Mouse (Mus musculus): ENCODE data around the gene Sec31a.

The Sec31a gene

DNA sequence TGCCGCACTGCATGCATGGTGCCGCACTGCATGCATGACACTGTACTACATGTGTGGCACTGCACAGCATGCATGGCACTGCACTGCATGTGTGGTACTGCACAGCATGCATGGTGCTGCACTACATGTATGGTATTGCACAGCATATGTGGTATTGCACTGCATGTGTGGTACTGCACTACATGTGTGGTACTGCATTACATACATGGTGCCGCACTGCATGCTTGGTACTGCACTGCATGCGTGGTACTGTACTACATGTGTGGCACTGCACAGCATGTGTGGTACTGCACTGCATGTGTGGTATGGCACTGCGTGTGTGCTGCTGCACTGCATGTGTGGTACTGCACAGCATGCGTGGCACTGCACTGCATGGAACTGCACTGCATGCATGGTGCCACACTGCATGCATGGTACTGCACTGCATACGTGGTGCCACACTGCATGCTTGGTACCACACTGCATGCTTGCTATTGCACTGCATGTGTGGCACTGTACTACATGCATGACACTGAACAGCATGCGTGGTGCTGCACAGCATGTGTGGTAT lies 65.1 kb downstream of the Sec31a start:
- no peak for DNase-seq (ENCODE audit: low read depth, low spot score)

- DNase-seq (ENCODE audit: low read depth, low spot score), result no peak
Measured at GRCm38 (mm10) chr5:100349287-100350215, 66.5 kb downstream of the Sec31a start.

DNA sequence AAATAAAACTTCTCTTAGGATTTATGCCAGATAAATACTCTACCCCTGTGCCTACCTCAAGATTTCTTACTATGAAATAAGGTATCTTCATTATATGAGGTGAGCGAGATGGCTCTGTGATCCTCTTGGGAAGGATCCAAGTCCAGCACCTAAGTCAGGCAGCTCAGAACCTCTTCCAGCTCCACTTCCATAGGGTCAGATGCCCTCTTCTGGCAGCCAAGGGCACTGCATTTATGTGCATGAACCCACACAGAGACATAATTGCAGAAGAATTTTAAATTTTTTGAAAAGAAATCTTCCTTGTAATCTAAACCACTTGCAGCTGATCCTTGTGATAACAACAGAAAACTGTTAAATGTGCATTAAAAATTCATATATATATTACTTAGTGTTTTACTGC lies 70.9 kb downstream of the Sec31a start:
- DNase-seq (ENCODE audit: low read depth, low spot score), result no peak

GRCm38 (mm10) chr5:100343087-100343486 lies 72.9 kb downstream of the Sec31a start:
- no peak for DNase-seq (ENCODE audit: low read depth, low spot score)

DNA sequence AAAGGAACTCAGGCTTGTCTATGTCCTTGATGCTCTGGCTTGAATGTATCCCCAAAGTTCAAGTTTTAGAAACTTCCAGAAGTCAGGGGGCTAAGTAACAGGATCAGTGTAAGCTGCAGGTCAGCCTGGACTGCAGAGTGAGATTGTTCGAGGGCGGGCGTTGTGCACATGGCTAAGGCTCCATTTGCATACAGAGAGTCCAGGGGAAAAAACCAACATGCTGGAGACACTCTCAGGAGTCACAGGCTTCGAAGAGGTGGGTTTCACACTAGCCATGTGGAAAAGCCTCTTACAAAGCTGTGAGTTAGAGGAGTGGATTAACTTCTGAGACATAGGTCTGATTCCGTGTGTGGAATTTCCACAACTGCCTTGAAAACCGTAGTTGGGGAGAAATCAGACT lies 73.6 kb downstream of the Sec31a start:
- DNase-seq (ENCODE audit: low read depth, low spot score), result no peak

DNA sequence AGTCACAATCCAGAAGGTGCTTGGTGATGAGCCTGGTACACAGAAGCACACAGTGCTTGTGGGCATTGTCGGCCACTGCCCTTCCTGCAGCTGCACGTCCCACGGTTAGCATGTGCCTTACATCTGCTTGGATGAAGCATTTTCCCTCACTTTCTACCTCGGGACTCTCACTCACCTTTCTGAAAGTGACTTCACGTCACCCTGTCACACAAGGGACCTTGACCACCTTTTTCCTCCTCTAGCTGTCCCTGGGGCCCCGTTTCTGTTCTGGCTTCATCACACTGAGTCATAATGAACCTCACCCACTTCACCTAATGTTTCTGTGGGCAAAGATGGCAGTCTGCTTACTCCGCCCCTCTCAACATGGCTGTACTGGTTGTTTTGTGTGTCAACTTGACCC lies 75.0 kb downstream of the Sec31a start:
- no peak for DNase-seq (ENCODE audit: low read depth, low spot score)

DNA sequence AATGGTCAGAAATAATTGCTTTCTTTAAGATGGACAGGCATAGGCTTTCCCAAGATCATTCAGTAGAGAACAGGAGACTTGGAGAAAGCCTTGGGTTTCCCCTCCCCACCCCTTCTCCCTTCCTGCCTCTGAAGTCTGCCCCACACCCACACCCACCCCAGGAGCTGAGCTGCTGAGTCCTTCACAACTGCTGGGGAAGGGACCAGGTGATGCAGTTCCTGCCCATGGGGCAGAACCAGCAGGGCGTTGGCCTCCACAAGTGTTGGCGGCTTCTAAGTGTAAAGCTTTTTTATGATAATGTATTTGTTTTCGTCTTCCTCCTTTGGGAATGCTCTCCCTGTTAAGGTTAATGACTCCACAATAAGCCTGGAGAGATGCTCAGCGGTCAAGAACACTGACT lies 78.2 kb downstream of the Sec31a start:
- DNase-seq (ENCODE audit: low read depth, low spot score), result no peak

- DNase-seq (ENCODE audit: low read depth, low spot score), result no peak
Measured at GRCm38 (mm10) chr5:100336876-100337275, 79.2 kb downstream of the Sec31a start.

GRCm38 (mm10) chr5:100335581-100336080 lies 80.4 kb downstream of the Sec31a start:
- DNase-seq (ENCODE audit: low read depth, low spot score), result no peak

- DNase-seq (ENCODE audit: low read depth, low spot score), result no peak
Measured at GRCm38 (mm10) chr5:100334686-100335085, 81.3 kb downstream of the Sec31a start.

DNA sequence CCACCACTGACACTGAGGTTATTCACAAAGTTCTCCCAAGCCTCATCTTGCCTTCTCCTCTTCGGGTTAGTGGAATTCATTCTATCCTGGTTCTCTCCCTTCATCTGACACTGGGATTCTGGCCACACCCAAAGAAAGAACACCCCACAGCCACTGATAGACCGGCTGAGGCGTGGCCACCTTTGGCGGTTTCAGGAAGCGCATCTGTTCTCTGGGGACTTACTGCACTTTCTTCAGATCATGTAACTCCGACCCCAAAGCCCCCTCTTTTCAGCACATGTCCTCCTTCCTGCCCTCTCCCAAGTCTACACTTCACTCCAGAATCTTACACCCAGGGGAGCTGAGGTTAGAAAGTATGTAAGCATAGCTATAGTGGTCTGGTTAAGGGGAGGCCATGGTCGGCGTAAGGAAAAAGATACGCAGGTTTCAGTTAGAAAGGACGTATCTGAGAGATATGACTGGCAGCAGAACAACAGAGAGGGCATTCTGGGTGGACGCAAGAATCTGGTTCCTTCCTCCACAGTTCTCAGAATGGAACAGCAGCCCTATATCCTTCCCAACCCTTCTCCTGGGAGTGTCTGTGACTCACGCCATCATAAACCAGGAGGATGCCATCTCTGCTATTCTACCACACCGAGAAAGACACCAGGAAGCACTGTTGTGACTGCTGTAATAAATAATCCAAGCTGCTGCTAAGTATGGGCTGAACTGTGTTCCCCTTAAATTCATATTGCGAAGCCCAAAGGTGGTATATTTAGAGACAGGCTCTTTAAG lies 82.2 kb downstream of the Sec31a start:
- DNase-seq (ENCODE audit: low read depth, low spot score), result no peak

GRCm38 (mm10) chr5:100332300-100333004 lies 83.6 kb downstream of the Sec31a start:
- no peak for DNase-seq (ENCODE audit: low read depth, low spot score)

- DNase-seq (ENCODE audit: low read depth, low spot score), result no peak
Measured at GRCm38 (mm10) chr5:100331636-100332035, 84.4 kb downstream of the Sec31a start.

DNA sequence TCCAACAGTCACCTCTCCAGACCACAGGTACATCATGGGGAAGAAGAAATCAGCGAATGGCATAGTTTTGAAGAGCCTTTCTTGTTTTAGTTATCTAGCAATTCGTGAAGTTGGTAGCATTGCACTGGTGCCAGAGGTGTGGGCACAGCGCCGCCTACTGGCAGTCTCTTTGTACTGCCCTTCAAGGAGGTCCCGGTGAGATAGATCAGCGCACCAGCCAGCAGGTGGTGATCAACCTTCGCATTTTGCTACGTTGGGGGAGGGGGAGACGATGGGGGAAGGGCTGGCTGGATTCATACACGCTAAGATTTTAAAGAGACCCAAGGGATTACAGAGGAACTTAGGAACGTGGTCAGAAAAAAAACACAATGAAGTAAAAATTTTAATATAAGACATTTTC lies 94.0 kb downstream of the Sec31a start:
- peak; percentile 88 for DNase-seq (ENCODE audit: low read depth, low spot score)

- DNase-seq (ENCODE audit: low read depth, low spot score), result no peak
Measured at GRCm38 (mm10) chr5:100317842-100318241, 98.2 kb downstream of the Sec31a start.

- DNase-seq (ENCODE audit: low read depth, low spot score), result no peak
Measured at GRCm38 (mm10) chr5:100317010-100317409, 99.0 kb downstream of the Sec31a start.

DNA sequence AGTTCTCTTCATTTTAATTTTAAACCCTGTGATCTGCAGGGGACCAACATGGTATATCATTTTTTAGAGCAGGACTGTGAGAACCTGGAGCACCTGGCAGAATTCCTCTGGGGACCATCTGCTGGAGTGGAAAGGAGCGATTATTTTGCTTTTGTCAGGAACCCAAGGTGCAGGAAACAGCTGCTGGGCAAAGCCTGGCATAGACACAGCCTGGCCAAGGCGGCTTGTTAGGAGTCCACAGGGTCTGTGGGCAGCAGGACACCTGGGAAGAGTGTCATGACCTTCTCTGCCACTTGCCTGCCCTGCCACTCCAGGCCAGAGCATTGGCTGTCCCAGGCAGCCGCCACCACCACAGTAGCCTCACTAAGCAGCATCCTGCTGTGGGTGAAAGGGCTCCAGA lies 100.4 kb downstream of the Sec31a start:
- DNase-seq (ENCODE audit: low read depth, low spot score), result no peak

- DNase-seq (ENCODE audit: low read depth, low spot score), result no peak
Measured at GRCm38 (mm10) chr5:100312391-100312790, 103.6 kb downstream of the Sec31a start.

Measured in forelimb bud, embryonic 11.5 days (tissue).